Mouse (Mus musculus) frontal cortex, adult (tissue): ENCODE measurements around the gene Nisch.

Source experiments
- ATAC-seq: cut with Nextera tagmentation; 2 replicates; pipeline ENCODE4 v1.9.2; 2017; ENCODE audit warnings: mild to moderate bottlenecking, moderate library complexity, mixed read lengths; ENCODE audit not compliant: low TSS enrichment

Nisch gene

GRCm38 (mm10) chr14:31161638-31162037 is 55.1 kb downstream of the Nisch start:
- no peak for ATAC-seq

- no peak for ATAC-seq
Measured at GRCm38 (mm10) chr14:31161191-31161590, 55.6 kb downstream of the Nisch start.

- no peak for ATAC-seq
Measured at GRCm38 (mm10) chr14:31160196-31161150, 56.3 kb downstream of the Nisch start.

- ATAC-seq, result no peak
Measured at GRCm38 (mm10) chr14:31145694-31146093, 71.1 kb downstream of the Nisch start.

- ATAC-seq, result no peak
Measured at GRCm38 (mm10) chr14:31141011-31141410, 75.7 kb downstream of the Nisch start.

- ATAC-seq, result no peak
Measured at GRCm38 (mm10) chr14:31140141-31140540, 76.6 kb downstream of the Nisch start.

GRCm38 (mm10) chr14:31139666-31140065 is 77.1 kb downstream of the Nisch start:
- no peak for ATAC-seq

- no peak for ATAC-seq
Measured at GRCm38 (mm10) chr14:31138897-31139429, 77.8 kb downstream of the Nisch start.

GRCm38 (mm10) chr14:31138219-31138896 is 78.4 kb downstream of the Nisch start:
- ATAC-seq, result no peak

- ATAC-seq, result no peak
Measured at GRCm38 (mm10) chr14:31137791-31138190, 79.0 kb downstream of the Nisch start.

- ATAC-seq, result no peak
Measured at GRCm38 (mm10) chr14:31137281-31137595, 79.5 kb downstream of the Nisch start.

GRCm38 (mm10) chr14:31136411-31137280 is 80.1 kb downstream of the Nisch start:
- ATAC-seq, result no peak

GRCm38 (mm10) chr14:31135495-31136410 is 81.0 kb downstream of the Nisch start:
- ATAC-seq, result no peak

- no peak for ATAC-seq
Measured at GRCm38 (mm10) chr14:31134015-31135000, 82.4 kb downstream of the Nisch start.

GRCm38 (mm10) chr14:31133023-31133665 is 83.6 kb downstream of the Nisch start:
- no peak for ATAC-seq

GRCm38 (mm10) chr14:31132491-31132975 is 84.2 kb downstream of the Nisch start:
- ATAC-seq, result no peak

GRCm38 (mm10) chr14:31132031-31132430 is 84.7 kb downstream of the Nisch start:
- no peak for ATAC-seq

GRCm38 (mm10) chr14:31131272-31131821 is 85.4 kb downstream of the Nisch start:
- no peak for ATAC-seq
